Mouse (Mus musculus): ENCODE measurements around the gene Plscr2.

Gene Plscr2

DNA sequence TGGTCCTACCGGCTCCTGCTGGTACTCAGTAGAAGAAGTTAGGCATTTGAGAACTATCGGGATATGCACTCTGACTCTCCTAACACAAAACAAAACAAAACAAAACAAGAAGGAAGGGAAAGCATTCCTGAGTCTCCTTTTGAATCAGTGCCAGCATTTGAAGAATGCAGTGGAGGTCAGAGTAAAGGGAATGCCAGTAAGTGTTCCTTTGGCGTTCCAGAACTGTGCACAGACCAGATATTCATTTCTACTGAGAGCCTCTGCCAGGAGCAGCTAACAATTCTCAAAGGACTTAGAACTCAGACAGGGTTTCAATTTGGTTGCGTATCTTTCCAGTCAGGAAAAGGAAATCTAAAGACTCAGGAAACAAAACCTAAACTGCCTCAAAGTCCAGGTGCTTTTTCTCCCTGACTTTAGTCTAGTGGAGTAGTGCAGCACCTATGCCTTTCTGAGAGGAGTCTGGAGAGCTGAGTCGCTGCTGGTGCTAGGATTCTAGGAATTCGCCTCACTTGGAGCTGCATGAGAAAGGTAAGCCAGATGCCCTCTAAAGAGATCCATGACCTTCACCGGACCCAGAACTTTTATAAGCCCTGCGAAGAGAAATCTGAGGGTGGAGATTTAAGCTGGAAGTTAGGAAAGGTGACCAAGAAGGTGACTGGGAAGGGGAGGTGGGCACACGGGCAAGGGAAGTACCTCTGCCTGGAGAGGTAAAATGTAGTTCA is at the start of gene Plscr2:
Plscr2 (plus strand) TSS at position 117 of the 722 bp plus-strand sequence.
- no peak for DNase-seq (ENCODE audit: low read depth in 1 of 2, low spot score in 2 of 2)

DNA sequence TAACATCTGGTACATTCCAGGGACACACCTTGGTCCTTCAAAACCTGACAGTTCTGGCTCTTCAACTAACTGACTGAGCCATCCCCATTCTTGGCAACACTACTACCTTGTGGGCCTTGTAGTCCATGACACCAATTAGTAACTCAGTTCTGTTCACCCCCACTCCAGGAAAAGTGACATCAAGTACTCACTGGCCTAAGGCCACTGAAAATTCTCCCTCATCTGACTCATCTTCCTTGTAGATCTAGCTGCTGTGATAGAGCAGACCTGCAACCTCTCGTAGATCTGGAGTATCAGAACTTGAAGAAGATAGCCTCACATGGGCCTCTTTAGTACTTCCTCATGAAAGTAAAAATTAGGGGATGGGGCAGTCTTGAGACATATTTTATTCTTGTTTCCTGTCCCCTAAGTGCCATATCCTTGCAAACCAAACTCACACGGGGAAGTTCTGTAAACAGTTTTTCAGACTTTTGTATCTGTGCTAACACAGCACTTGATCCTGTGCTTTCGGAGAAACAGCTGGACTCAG is 49.2 kb upstream of the Plscr2 start:
- DNase-seq (ENCODE audit: low read depth in 1 of 2, low spot score in 2 of 2) = no peak

- no peak for DNase-seq (ENCODE audit: low read depth in 1 of 2, low spot score in 2 of 2)
Observed at GRCm38 (mm10) chr9:92226795-92227194, 48.6 kb upstream of the Plscr2 start.

GRCm38 (mm10) chr9:92228867-92229832 is 46.3 kb upstream of the Plscr2 start:
- no peak for DNase-seq (ENCODE audit: low read depth in 1 of 2, low spot score in 2 of 2)

- DNase-seq (ENCODE audit: low read depth in 1 of 2, low spot score in 2 of 2) = no peak
Observed at GRCm38 (mm10) chr9:92229833-92230205, 45.6 kb upstream of the Plscr2 start.

- no peak for DNase-seq (ENCODE audit: low read depth in 1 of 2, low spot score in 2 of 2)
Observed at GRCm38 (mm10) chr9:92234901-92235458, 40.4 kb upstream of the Plscr2 start.

DNA sequence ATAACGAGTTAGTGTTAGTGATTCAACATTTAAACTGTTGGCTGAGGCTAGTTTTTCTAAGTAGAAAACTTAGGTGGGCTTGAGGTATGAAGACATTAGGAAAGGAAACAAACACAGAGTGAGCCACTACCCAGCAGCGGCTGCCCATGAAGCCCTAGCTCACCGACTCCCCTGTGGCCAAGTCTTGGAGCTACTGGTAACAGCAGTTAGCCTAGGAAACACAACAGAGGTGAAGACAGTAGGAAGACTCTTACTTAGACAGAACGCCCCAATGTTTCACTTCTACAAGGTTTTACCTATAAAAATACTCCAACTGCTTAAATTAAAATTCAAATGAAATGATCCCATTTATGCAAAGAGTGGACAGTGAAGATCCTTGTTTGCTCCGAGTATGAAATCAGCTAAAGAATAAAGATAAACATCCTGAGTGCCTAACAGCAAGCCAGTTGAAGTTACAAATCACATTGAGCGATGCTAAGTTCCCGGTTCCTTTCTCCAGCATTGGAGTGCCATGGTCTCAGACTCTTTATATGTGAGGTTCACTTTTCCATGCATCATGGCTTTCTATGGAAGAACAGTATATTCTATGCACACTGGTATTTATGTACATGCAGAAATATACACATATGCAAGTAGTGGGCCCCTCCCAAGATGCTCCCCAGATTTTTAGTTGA is 26.5 kb upstream of the Plscr2 start:
- no peak for DNase-seq (ENCODE audit: low read depth in 1 of 2, low spot score in 2 of 2)

- no peak for DNase-seq (ENCODE audit: low read depth in 1 of 2, low spot score in 2 of 2)
Observed at GRCm38 (mm10) chr9:92249447-92249852, 26.0 kb upstream of the Plscr2 start, which contains the start of gene Plscr1. Plscr1 (plus strand) TSS chr9:92249750.

DNA sequence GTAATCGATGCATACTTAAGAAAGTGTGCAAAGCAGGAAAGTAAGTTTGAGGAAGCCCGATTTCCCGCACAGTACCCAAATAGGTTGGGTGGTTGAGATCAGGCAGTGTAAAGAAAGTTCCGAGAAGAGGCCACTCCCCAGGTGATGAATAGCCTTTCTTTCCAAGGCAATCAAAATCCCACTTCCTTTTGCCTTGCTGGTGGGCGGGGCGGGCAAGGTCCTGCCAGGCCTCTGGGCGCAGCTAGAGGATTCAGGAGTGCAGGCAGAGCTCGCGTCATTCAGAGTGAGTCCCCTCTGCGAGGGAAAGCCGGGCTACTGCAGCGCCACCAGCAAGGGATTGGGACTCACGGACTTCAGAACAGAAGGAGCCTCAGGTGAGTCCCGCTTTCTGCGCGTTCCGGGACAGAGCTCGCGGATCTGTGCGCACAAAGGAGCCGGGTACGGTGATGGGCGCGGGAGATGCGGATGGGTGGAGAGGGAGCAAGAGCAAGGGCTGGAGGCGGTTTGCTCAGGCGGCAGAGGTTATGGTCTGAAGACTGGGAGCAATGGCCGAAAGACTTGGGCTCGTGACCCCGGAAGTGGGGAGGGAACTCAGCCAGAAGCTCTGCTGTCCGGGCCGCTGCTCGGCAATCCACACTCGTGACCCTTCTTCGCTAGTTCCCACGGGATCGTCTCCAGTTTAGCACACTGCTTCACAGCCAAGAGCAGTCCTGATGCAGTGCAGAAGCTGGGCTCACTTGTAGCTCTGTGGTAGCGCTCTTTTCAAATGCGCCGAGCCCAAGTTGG is 25.2 kb upstream of the Plscr2 start:
- DNase-seq (ENCODE audit: low read depth in 1 of 2, low spot score in 2 of 2) = peak in 1 of 2 experiments; percentile 12

DNA sequence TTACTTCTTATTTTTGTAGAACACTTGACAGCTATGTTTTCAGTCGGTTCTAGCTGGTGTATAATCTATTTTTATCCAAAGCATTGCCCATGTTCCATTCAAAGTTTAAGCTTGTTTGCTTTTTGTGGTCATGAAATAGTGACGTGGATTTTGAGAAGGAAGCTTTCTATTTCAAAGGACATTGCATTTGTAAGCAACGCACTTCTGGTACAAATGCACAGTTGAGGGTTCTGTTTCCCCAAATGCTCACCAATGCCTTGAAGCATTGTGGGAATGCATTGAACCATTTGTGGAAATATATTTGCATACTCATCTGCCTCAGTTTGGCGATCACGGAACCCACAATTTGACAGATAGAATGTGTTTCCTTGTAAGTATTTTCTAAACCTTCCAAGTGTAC is 22.7 kb upstream of the Plscr2 start:
- no peak for DNase-seq (ENCODE audit: low read depth in 1 of 2, low spot score in 2 of 2)

DNA sequence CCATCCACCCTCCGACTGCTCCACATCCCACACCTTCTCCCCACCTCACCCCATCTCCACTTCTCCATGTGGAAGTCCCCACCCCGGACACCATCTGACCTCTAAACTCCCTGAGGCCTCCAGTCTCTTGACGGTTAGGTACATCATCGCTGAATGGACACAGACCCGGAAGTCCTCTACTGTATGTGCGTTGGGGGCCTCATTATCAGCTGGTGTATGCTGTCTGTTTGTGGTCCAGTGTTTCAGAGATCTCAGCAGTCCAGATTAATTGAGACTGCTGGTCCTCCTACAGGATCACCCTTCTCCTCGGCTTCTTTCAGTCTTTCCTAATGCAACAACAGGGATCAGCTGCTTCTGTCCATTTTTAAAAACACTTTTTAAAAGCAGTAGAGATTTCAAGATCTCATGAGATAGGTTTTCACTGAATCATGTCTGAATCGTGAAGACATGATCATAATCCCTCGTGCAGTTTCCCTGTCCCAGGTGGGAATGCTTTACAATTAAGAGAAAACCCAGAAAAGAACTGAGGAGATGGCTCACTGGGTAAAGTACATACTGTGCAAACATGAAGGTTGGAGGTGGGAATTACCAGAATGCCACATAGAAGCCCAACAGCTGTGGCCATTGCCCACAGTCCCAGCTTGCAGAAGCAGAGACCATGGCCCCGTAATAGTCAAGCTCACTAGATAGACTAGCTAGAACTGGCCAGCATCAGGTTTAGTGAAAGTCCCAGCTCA is 21.6 kb upstream of the Plscr2 start:
- DNase-seq (ENCODE audit: low read depth in 1 of 2, low spot score in 2 of 2) = no peak

DNA sequence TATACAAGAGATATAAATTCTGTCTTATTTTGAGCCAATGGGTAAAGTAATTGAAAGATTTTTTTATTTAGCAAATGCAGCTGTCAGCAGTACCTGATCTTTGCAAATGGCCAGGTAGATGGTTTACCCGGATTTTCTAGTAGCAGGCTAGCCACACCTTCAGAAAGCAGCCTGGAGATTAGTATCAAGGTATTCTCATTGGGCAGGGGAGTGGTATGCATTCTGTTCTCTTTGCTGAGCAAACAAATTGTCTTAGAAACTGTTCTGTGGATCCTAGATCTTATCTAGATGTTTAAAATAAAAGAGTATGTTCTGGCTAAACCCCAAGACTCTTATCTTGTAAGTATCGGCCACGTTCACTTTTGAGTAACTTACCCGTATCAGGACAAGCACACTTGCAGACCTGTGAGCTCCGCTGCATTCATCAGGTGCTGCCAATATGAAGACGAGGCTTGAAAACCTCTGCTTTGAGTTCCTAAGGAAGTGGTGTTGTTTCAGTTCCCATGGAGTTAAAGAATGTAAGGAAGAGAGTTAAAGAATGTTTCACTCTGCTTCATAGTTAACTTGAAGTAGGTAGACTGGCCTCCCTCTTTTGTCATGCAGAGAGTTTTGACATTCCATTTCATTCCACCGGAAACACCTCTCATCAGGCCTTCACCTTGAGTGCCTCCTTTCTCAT is 14.8 kb upstream of the Plscr2 start:
- DNase-seq (ENCODE audit: low read depth in 1 of 2, low spot score in 2 of 2) = no peak

- DNase-seq (ENCODE audit: low read depth in 1 of 2, low spot score in 2 of 2) = no peak
Observed at GRCm38 (mm10) chr9:92265719-92266118, 9.7 kb upstream of the Plscr2 start.

DNA sequence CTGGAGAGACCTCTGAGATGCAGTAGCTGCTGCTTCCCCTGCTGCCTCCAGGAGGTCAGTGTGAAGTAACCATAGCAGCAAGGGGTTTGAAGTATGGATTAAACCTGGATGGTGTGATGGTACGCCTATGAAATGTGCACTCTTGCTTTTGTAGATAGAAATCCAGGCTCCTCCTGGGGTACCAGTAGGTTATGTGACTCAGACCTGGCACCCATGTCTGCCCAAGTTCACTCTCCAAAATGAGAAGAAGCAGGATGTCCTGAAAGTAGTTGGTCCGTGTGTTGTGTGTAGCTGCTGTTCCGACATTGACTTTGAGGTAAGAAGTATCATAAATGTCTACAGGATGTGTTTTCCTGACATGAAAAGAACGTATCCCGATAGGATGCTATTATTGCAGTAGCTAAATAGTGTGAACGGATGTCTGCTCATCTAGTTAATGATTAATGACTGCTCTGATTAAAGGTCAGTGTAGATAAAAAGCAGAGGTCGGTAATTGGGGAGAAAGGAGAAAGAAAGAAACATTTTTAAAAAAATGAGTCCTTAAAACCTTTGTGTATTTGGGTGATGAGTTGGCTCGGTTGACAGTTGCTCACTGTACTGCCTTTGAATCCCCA is 8.7 kb upstream of the Plscr2 start:
- DNase-seq (ENCODE audit: low read depth in 1 of 2, low spot score in 2 of 2) = no peak

GRCm38 (mm10) chr9:92267732-92268131 is 7.7 kb upstream of the Plscr2 start:
- no peak for DNase-seq (ENCODE audit: low read depth in 1 of 2, low spot score in 2 of 2)

GRCm38 (mm10) chr9:92269829-92270404 is 5.5 kb upstream of the Plscr2 start:
- DNase-seq (ENCODE audit: low read depth in 1 of 2, low spot score in 2 of 2) = peak; percentile 5 to 22

DNA sequence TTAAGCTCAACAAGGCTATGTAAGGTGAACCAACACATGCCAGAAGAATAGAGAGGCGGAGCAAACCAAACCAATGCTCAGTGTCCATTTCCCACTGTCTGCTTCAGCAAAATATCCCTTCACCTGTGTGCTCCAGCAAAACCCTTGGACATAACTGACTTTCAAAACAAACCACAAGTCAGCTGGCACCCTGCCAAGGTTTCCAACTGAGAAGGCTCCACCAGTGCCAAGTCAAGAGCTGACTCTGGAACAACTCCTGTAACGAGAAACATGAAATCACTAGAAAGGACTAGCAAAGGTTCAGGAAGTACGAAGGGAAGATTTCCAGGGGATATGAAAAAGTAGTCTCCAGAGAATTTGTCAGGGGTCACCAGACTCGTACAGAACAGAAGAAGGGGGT is 4.5 kb upstream of the Plscr2 start:
- DNase-seq (ENCODE audit: low read depth in 1 of 2, low spot score in 2 of 2) = no peak

DNA sequence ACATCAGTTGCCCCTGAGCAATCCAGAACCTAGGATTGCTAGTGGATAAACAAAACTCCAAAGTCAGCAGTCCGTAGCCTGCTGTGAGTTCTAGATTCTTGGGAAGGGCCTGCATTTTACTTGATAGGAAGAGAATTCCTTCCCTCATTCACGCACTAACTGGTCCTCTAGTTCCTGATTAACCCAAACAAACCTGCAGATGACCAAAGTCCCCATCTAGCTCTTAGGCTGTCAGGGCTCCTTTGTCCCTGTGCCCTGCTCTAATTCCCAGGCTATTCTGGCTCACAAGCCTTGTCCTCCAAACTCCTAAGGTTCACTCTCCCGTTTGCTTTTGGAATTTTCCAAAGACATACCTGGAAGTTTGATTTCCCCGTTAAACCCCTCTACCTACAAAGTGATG is 2.8 kb upstream of the Plscr2 start:
- DNase-seq (ENCODE audit: low read depth in 1 of 2, low spot score in 2 of 2) = no peak
